Mouse (Mus musculus) lung, embryonic 14.5 days (tissue): ENCODE measurements around the gene Etfa. TPM values are rescaled to one million over a fixed set of nuclear protein-coding genes. Genes with fewer than 3 reads are reported as not detected.

Experiments
- ATAC-seq: fragments of 200-750 bp; cut with Nextera tagmentation; 2 replicates; pipeline ENCODE4 v1.8.0; 2017; ENCODE audit warnings: mild to moderate bottlenecking, moderate TSS enrichment, moderate library complexity; ENCODE audit not compliant: insufficient read depth
- DNase-seq: peaks from one replicate; pipeline ENCODE4 v3.0.0-alpha.2; 2015
- H3K27ac ChIP-seq: fragments of 300-500 bp; sonication (generic); 2 replicates; pipeline ENCODE4 v1.5.1; 2014; ENCODE audit warnings: low read depth, mild to moderate bottlenecking, moderate library complexity
- H3K27me3 ChIP-seq: fragments of 300-500 bp; sonication (generic); 2 replicates; pipeline ENCODE4 v1.6.1; 2014; ENCODE audit warnings: low read length, control low read depth; ENCODE audit not compliant: insufficient read depth
- H3K36me3 ChIP-seq: fragments of 300-500 bp; sonication (generic); 2 replicates; pipeline ENCODE4 v1.6.1; 2014; ENCODE audit warnings: control low read depth; ENCODE audit not compliant: insufficient read depth
- H3K4me1 ChIP-seq: fragments of 300-500 bp; sonication (generic); 2 replicates; pipeline ENCODE4 v1.6.1; 2014; ENCODE audit warnings: antibody characterized with exemption, control low read depth; ENCODE audit not compliant: insufficient read depth
- H3K4me2 ChIP-seq: fragments of 300-500 bp; sonication (generic); 2 replicates; pipeline ENCODE4 v1.6.1; 2014; ENCODE audit warnings: mild to moderate bottlenecking
- H3K4me3 ChIP-seq: fragments of 300-500 bp; sonication (generic); 2 replicates; pipeline ENCODE4 v1.5.1; 2014; ENCODE audit warnings: low read depth, low read length
- H3K9ac ChIP-seq: fragments of 300-500 bp; sonication (generic); 2 replicates; pipeline ENCODE4 v1.6.1; 2014
- H3K9me3 ChIP-seq: fragments of 300-500 bp; sonication (generic); 2 replicates; pipeline ENCODE4 v1.6.1; 2016; ENCODE audit warnings: low read depth, low read length, control low read depth
- CTCF ChIP-seq: IDR thresholded peaks from 2 replicates; pipeline ENCODE4 v1.5.1; 2016; ENCODE audit warnings: antibody characterized with exemption, low read depth
- WGBS: fragments of 180-500 bp; shearing (Covaris S2); extraction: QIAGEN DNeasy Blood & Tissue Kit; methylation state at CpG from one replicate; pipeline ENCODE4 v1.1.7; 2014; 5-methylcytosine and 5-hydroxymethylcytosine counted together
- polyA plus RNA-seq: library from polyadenylated mRNA; unstranded; fragments of >200 nt; fragmentation: Nextera tagmentation; extraction: Ambion mirVana; gene quantifications from 2 replicates; pipeline ENCODE4 v1.2.1, GENCODE M21; 2014

The Etfa gene
- polyA plus RNA-seq, 1 experiment from 2014 or later: 194 TPM

DNA sequence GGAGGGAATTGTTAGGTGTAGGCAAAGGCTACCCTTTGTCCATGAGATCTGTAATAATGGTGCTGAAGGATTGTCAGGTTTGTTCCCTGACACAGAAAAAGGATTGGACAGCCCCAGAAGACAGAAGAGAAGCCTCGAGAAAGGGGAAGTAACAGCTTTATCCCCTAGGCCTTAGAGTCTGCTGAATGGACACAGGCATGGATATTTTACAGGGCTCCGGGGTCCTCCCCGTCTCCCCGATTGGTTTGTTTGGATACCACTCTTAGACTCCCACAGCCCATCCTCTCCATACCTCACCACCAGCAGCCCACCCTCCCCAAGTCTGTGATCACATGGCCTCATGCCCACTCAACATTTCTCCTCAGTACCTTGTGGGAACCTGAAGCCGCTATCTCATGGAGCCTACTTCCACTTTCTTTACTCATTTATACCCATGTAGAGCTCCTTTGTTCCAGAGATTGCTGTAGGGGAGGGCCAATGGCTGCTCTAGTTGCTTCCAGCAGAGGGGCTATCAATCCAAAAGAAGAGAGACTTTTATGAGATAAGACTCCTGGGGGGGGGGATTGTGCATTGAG lies 72.8 kb downstream of the Etfa start:
- Histone ChIP-seq H3K36me3 (no peaks in the 10 kb centered on the region), H3K4me2 (no peak overlapping the region), H3K9me3 (no peaks in the 10 kb centered on the region), H3K9ac (no peak overlapping the region), H3K27ac (no peak overlapping the region), H3K4me1 (no peaks in the 10 kb centered on the region), H3K4me3 (no peak overlapping the region), H3K27me3 (no peaks in the 10 kb centered on the region)
- ATAC-seq (no peak), DNase-seq (no peak)
- WGBS: 79% methylated on average over 5 of the region's 5 CpGs
- no peak for TF ChIP-seq CTCF

- no peak overlapping the region for H3K9ac ChIP-seq
- ATAC-seq (no peak), DNase-seq (no peak)
- no peak overlapping the region for H3K4me2 ChIP-seq
- H3K27ac ChIP-seq: no peak overlapping the region
- no peak for TF ChIP-seq CTCF
- H3K9me3 ChIP-seq: no peaks in the 10 kb centered on the region
- no peak overlapping the region for H3K4me3 ChIP-seq
- no peaks in the 10 kb centered on the region for H3K36me3 ChIP-seq
- no peaks in the 10 kb centered on the region for H3K27me3 ChIP-seq
- H3K4me1 ChIP-seq: no peaks in the 10 kb centered on the region
- 27% methylated on average over 3 of the region's 3 CpGs for WGBS
Measured at GRCm38 (mm10) chr9:55438433-55438832, 73.6 kb downstream of the Etfa start.

DNA sequence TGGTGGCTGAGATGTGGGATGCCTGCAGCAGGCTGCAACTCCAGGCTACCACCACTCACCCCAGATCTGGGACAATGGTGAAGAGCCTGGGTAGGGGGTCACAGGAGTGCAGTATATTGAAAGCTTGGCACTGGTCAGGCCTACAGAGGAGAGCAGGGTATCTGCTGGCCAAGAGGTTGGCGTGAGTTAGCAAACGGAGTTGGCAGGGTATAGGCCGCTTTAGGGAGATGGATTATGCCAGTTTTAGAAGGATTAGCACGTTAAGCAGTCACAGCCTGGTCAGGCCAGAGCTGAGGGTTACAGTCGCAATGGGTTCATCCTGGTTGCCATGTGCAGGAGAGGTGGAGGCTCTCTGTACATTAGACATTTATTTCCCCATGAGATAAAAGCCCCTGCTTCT lies 78.2 kb downstream of the Etfa start:
- ATAC-seq: no peak
- H3K27ac ChIP-seq: no peak overlapping the region
- DNase-seq: no peak
- H3K4me3 ChIP-seq: no peak overlapping the region
- H3K36me3 ChIP-seq: no peaks in the 10 kb centered on the region
- 0 out of 2 replicates have a peak, but pooled peaks cover 6% of the 10 kb centered on the region for H3K27me3 ChIP-seq
- no peak overlapping the region for H3K4me2 ChIP-seq
- H3K4me1 ChIP-seq: no peaks in the 10 kb centered on the region
- TF ChIP-seq CTCF: no peak
- no peak overlapping the region for H3K9ac ChIP-seq
- no peaks in the 10 kb centered on the region for H3K9me3 ChIP-seq
- 91% methylated on average over 5 of the region's 5 CpGs for WGBS

DNA sequence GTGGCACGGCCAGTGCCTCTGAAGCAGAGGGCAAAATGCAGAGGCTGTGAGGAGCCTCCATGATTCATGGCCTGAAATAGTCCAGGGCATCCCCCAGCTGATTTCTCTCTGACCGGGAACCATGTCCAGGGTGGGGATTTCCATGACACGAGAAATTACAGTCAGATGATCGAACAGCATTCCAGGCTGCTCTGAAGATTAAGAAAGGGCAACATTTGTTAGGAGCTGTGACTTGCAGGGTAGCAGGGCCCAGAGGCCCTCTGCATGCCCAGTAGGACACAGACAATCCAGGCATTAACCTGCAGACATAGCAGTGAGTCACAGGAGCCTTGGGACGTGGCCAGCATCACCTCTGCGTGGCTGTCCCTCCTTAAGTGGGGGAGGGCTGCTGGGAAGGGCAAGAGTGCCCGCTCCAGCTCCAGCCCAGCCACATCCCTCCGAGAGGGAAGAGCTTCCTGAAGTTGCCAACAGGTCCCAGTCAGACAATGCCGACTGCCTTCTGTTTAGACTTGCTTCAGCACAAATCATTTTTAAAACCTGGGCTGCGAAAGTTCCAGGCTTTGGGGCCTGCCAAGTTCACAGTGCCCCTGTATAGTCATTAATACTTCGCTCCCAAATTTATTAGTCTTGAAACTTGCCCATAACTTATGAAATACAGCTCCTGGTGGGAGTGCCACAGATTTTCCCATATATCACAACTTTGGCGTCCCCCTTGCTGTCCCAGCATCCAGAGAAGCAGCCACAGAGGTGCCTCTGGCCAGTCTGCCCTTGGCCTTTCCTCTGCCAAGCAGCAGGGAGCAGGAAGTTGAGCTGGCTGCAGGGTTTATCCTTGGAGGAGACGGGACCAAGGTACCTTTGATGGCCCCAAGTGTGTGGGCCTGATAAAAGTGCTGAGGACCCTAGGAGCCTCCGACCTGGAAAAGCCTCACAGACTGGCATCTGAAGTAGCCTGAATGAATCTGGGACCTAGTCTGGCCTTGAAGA lies 79.4 kb downstream of the Etfa start:
- no peak overlapping the region for H3K9ac ChIP-seq
- no peak overlapping the region for H3K4me3 ChIP-seq
- 57% methylated on average over 14 of the region's 14 CpGs for WGBS

DNA sequence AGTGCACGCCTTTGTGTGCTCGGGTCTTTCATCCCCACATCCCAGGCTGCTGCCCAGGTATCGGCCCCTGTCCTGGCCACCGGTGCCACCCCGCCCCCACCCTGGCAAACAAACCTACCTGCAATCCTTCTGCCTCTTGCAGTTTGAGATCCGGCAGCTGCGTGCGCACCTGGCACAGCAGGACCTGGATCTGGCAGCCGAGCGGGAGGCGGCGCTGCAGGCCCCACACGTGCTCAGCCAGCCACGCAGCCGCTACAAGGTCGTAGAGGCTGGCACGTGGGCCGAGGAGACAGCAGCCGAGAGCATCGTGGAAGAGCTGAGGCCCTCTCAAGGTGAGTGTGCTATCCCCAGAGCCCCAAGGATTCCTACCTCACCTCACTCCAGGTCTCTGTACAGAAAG lies 81.9 kb downstream of the Etfa start:
- Histone ChIP-seq H3K36me3 (no peaks in the 10 kb centered on the region), H3K27me3 (0 out of 2 replicates have a peak, but pooled peaks cover 6% of the 10 kb centered on the region), H3K4me2 (peak overlapping the region; percentile 45), H3K4me3 (peak overlapping the region; percentile 8; the same call in 1 of the 2 replicates), H3K4me1 (no peaks in the 10 kb centered on the region), H3K27ac (0 out of 2 replicates have a peak overlapping the region, but pooled peaks have one; percentile 46), H3K9ac (peak overlapping the region; percentile 16; the same call in 1 of the 2 replicates), H3K9me3 (no peaks in the 10 kb centered on the region)
- TF ChIP-seq CTCF: peak; percentile 51
- ATAC-seq (peak; percentile 45; the same call in 1 of the 2 replicates), DNase-seq (peak; percentile 59)
- 26% methylated on average over 20 of the region's 20 CpGs for WGBS

More for the DNA sequence above, 79.4 kb downstream of the Etfa start:
- ATAC-seq (no peak), DNase-seq (no peak)
- no peaks in the 10 kb centered on the region for H3K4me1 ChIP-seq
- 0 out of 2 replicates have a peak, but pooled peaks cover 6% of the 10 kb centered on the region for H3K27me3 ChIP-seq
- TF ChIP-seq CTCF: no peak
- H3K4me2 ChIP-seq: no peak overlapping the region
- H3K36me3 ChIP-seq: no peaks in the 10 kb centered on the region
- no peak overlapping the region for H3K27ac ChIP-seq
- H3K9me3 ChIP-seq: no peaks in the 10 kb centered on the region

GRCm38 (mm10) chr9:55429242-55429975 lies 82.6 kb downstream of the Etfa start:
- H3K27ac ChIP-seq: peak overlapping the region; percentile 46; the same call in 1 of the 2 replicates
- 0 out of 2 replicates have a peak, but pooled peaks cover 6% of the 10 kb centered on the region for H3K27me3 ChIP-seq
- H3K9me3 ChIP-seq: no peaks in the 10 kb centered on the region
- peak overlapping the region; percentile 45 for H3K4me2 ChIP-seq
- peak; percentile 87 for TF ChIP-seq CTCF
- H3K36me3 ChIP-seq: no peaks in the 10 kb centered on the region
- 32% methylated on average over 12 of the region's 12 CpGs for WGBS
- DNase-seq: peak; percentile 89
- peak overlapping the region; percentile 8; the same call in 1 of the 2 replicates for H3K4me3 ChIP-seq
- peak overlapping the region; percentile 16; the same call in 1 of the 2 replicates for H3K9ac ChIP-seq
- no peaks in the 10 kb centered on the region for H3K4me1 ChIP-seq
- peak; percentile 64 for ATAC-seq
